Mouse (Mus musculus) gastrocnemius, postnatal 25 days (tissue): Measurements from ENCODE around the gene Gnb1l. TPM values are rescaled to one million over a fixed set of nuclear protein-coding genes. Genes with fewer than 3 reads are reported as not detected.
"Not testable (repeated sequence)": the region's sequence is repeated elsewhere in the genome, so short reads cannot be mapped to it uniquely, and the experiment has no call there.

ENCODE experiments used
- DNase-seq: peaks from one replicate; pipeline ENCODE4 v3.0.0; 2022
- total RNA-seq, 2 experiments: library from RNA; stranded (reverse); gene quantifications; 1 replicate in 1 of 2; 2 replicates in 1 of 2; pipeline ENCODE4 v1.2.3; 2021

Gene Gnb1l
- total RNA-seq, 2 experiments from 2014 or later, result 3.4 to 3.6 TPM

DNA sequence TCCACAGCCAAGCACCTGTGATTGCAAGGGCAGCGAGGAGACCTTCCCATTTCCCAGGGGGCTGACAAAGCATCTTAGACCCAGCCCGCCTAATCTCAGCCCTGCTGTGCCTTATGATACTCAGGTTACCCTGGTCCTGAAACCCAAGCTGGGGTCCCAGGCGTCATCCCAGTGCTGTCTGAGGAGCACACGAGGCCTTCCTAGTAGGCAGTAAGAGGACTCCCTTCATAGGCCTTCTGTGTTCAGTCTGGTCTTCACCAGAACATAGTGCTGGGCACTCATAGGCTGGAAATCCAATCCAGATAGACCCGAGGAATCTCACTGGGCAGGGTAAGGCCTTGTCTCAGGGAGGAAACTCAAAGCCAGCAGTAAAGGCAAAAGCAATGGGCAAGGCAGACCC, 14.7 kb upstream of the Gnb1l start:
- no peak for DNase-seq

- DNase-seq, result no peak
These were observed 14.1 kb upstream of the Gnb1l start for GRCm38 (mm10) chr16:18484386-18484785.

DNA sequence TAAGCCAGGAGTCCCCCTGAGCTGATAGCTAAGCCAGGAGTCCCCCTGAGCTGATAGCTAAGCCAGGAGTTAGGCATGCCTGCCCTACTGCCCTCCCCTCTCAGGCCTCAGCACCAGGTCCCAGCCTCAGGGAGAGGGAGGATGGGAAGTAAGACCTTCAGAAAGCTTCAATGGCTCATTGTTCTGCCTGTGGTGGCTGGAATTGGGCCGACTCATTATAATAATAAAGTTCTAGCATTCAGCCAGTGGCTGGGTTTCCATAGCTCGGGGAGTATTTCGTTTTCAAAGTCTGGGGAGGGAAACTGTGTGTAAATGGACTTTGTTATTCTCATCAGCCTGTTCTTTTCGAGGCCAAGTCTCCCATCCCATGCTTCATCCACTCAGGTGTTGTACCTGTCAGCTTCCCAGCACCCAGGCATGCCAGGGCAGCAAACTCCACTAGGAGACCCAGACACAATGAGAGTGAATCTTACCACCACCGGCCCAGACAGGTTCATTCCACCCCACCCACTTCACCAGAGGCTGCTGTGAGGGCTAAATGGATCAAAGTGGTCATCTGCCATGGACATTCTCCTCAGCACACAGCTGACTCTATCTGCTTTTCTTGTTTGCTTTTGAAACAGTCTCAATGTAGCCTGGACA, 13.6 kb upstream of the Gnb1l start:
- no peak for DNase-seq

DNA sequence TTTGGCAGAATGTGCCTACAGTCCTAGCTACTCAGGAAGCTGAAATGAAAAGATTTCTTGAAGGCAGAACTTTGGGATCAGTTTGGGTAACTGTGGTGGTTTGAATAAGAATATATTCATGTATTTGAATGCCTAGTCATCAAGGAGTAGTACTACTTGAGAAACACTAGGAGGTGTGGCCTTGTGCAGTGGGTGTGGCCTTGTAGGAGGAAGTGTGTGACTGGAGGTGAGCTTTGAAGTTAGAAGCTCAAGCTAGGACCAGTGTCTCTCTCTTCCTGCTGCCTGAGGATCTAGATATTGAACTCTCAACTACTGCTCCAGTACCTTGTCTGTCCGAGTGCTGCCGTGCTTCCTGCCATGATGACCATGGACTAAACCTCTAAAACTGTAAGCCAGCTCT, 12.4 kb upstream of the Gnb1l start:
- DNase-seq, result no peak

- DNase-seq, result no peak
These were observed 8.2 kb upstream of the Gnb1l start for GRCm38 (mm10) chr16:18490281-18490680.

DNA sequence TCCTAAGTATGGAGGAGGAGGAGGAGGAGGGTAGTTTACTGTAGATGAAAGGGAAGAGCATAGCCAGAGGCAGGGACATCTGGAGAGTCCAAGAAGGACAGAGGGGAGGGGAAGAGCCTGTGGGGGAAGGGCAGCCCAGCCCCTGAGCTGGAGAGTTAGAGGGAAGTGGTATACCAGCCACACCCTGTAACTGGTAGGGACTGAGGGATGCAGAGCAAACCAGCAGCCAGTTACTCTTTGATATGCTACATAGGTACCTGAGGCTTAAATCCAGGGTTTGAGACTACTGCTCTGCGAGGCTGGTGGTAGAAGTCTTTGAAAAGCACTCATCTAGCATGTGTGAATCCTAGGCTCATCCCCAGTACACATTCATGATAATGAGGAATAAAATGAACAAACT, 7.6 kb upstream of the Gnb1l start:
- no peak for DNase-seq

GRCm38 (mm10) chr16:18497865-18498515, 523 bp upstream of the Gnb1l start:
- no peak for DNase-seq

GRCm38 (mm10) chr16:18498996-18499395, 483 bp downstream of the Gnb1l start:
- no peak for DNase-seq

- no peak for DNase-seq
These were observed 3.0 kb downstream of the Gnb1l start for GRCm38 (mm10) chr16:18501531-18501930.

GRCm38 (mm10) chr16:18503566-18504342, 5.2 kb downstream of the Gnb1l start:
- DNase-seq, result no peak

DNA sequence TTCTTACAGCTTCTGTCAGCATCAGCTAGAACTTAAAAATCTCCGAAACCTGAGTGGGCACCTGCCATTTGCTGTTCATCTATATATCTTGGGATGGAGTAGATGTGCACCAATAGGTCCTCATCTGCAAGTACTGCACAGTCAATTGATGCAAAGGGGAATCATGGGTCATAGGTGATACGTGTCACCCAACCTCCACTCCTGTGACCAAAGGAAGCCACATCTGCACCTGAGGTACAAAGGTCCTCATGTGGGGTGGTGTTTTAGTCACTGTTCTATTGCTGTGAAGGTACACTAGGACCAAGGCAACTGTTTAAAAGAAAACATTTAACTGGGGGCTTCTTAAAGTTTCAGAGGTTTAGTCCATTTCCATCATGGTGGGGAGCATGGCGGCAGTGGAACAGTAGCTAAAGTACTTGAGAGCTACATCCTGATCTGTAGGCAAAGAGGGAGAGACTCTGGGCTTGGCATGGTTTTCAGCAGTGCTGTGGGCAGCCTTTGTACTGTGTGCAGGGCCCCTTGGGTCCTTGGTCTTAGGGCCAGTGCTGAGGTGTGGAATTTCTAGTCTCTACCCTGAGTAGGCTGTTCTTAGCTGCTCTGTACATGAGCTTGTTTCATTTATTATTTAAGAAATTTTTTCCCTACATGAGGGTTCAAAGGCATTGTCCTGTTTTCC, 8.1 kb downstream of the Gnb1l start:
- DNase-seq, result no peak

- no peak for DNase-seq
These were observed 8.7 kb downstream of the Gnb1l start for GRCm38 (mm10) chr16:18507200-18507549.

- DNase-seq, result no peak
These were observed 13.2 kb downstream of the Gnb1l start for GRCm38 (mm10) chr16:18511741-18512140.

- DNase-seq, result no peak
These were observed 15.0 kb downstream of the Gnb1l start for GRCm38 (mm10) chr16:18513508-18513907.

- no peak for DNase-seq
These were observed 19.6 kb downstream of the Gnb1l start for GRCm38 (mm10) chr16:18518091-18518490.

DNA sequence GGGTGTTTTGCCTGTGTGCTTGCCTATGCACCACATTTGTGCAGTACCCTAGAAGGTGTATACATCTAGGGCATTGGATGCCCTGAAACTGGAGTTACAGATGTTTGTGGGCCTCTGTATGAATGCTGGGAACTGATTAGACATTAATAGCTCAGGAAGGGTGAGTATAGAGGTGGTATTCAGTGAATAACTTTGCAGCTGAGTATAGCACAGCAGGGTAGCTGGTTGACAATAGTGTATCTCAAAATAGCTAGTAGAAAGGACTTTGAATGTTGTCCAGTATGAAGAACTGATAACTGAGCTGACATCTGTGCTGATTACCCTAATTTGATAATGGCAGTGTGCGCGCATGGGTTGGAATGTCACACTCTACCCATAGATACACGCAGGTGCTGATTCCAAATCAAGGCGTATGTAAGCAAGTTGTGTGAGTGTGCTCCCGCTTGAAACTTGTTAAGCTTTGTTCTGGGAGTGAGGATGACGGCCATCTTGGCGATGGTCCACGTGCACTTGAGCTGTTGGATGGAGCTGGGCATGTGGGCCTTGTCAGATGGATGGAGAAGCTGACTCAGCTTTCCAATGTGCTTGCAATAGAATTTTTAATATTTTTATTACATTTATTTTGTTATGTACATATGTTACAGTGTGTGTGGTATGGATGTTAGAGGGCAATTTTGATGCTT, 25.2 kb downstream of the Gnb1l start:
- no peak for DNase-seq

DNA sequence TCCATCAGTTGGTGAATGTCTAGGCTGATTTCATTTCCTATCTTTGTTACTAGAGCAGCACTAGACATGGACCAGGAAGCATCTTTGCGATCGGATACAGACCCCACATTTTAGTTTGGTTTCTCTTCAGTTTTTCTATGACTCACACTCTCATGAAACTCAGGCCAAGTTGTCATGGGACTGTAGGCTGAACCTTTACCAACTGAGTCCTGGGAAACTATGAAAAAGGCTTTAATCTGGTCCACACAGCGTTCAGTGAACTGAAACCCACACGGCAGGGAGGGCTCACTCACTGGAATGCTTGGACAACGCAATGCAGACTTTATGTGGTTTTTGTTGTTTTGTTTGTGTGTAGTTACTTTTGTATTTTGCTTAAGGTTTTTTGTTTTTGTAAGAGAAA, 30.1 kb downstream of the Gnb1l start:
- DNase-seq, result no peak

DNA sequence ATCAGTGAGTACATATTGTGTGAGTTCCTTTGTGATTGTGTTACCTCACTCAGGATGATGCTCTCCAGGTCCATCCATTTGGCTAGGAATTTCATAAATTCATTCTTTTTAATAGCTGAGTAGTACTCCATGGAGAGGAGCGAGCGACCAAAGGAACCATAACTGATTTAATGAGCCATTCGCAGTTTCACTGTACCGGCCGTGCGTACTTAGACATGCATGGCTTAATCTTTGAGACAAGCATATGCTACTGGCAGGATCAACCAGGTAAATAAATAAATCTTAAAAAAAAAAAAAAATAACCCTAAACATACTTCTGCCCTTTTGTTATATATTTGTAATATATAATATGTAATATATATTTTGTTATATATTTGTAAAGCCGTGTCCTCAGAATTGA, 34.5 kb downstream of the Gnb1l start:
- not testable (repeated sequence) for DNase-seq

GRCm38 (mm10) chr16:18537407-18537990, 39.0 kb downstream of the Gnb1l start:
- DNase-seq, result no peak

- no peak for DNase-seq
These were observed 40.8 kb downstream of the Gnb1l start for GRCm38 (mm10) chr16:18539281-18539680.

DNA sequence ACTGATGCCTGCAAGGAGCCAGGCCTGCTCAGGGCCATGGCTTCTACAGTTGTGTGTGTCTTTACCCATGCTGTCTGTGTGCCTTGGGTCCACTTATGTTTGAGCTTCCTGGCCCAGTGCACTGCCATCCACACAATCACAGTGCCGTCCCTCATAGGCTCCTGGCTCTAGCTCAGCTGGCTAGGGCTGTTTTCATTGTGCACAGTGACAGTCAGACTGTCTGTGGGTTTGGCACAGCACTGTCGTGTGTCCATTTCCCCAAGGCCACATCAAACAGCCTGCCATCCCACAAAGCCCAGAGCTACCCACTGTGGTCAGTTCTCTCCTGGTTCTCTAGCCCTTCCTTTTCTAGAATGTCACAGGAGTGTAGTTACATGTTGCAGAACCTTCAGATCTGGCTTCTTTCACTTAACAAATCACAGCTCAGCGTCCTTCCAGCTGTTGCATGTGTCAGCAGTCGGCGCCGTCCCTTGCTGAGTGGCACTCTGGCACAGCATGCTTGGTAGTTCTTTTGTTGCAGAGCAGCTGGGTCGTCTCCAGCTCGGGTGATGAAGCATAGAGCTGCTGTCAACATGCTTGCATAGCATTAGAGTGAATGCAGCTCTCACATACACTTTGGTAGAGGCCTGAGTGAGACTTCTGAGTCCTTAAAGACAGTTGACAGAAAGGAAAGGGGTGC, 44.8 kb downstream of the Gnb1l start:
- DNase-seq, result no peak
